Mouse (Mus musculus): ENCODE measurements at regions not wholly inside any gene's neighbourhood (a gene's known extent, or its start where the extent isn't known, plus 50 kb on each side); places are given as distances from the start of the nearest gene placed in this dataset.
"Not testable (repeated sequence)": the region's sequence is repeated elsewhere in the genome, so short reads cannot be mapped to it uniquely, and the experiment has no call there.

- DNase-seq: peak; percentile 17 to 35
Observed at GRCm38 (mm10) chr3:21633600-21634221, 442.7 kb upstream of the Tbl1xr1 start.

GRCm38 (mm10) chr3:21634675-21635204 lies 441.7 kb upstream of the Tbl1xr1 start:
- no peak for DNase-seq

GRCm38 (mm10) chr3:21638886-21639285 lies 437.6 kb upstream of the Tbl1xr1 start:
- no peak for DNase-seq

GRCm38 (mm10) chr3:21639576-21639975 lies 436.9 kb upstream of the Tbl1xr1 start:
- peak in 1 of 2 experiments; percentile 5 for DNase-seq

GRCm38 (mm10) chr3:21644086-21644485 lies 432.4 kb upstream of the Tbl1xr1 start:
- peak; percentile 19 to 38 for DNase-seq

GRCm38 (mm10) chr3:21645268-21645667 lies 431.2 kb upstream of the Tbl1xr1 start:
- no peak for DNase-seq

- no peak for DNase-seq
Observed at GRCm38 (mm10) chr3:21649885-21650469, 426.5 kb upstream of the Tbl1xr1 start.

GRCm38 (mm10) chr3:21655301-21655700 lies 421.2 kb upstream of the Tbl1xr1 start:
- no peak for DNase-seq

- no peak for DNase-seq
Observed at GRCm38 (mm10) chr3:21667349-21668143, 408.9 kb upstream of the Tbl1xr1 start.

GRCm38 (mm10) chr3:21671885-21672284 lies 404.6 kb upstream of the Tbl1xr1 start:
- no peak for DNase-seq

- DNase-seq: no peak
Observed at GRCm38 (mm10) chr3:21672492-21672891, 404.0 kb upstream of the Tbl1xr1 start.

GRCm38 (mm10) chr3:21673466-21673865 lies 403.0 kb upstream of the Tbl1xr1 start:
- no peak for DNase-seq

- DNase-seq: no peak
Observed at GRCm38 (mm10) chr3:21678265-21678664, 398.2 kb upstream of the Tbl1xr1 start.

GRCm38 (mm10) chr3:21678734-21679133 lies 397.7 kb upstream of the Tbl1xr1 start:
- no peak for DNase-seq

- not testable (repeated sequence) for DNase-seq
Observed at GRCm38 (mm10) chr3:21697980-21698672, 378.3 kb upstream of the Tbl1xr1 start.

GRCm38 (mm10) chr3:21699526-21699925 lies 376.9 kb upstream of the Tbl1xr1 start:
- DNase-seq: no peak

GRCm38 (mm10) chr3:21700326-21700725 lies 376.1 kb upstream of the Tbl1xr1 start:
- no peak for DNase-seq

- no peak for DNase-seq
Observed at GRCm38 (mm10) chr3:21726747-21727505, 349.5 kb upstream of the Tbl1xr1 start.

- no peak for DNase-seq
Observed at GRCm38 (mm10) chr3:21728019-21728418, 348.4 kb upstream of the Tbl1xr1 start.

GRCm38 (mm10) chr3:21729328-21729727 lies 347.1 kb upstream of the Tbl1xr1 start:
- no peak for DNase-seq

GRCm38 (mm10) chr3:21735688-21736087 lies 340.8 kb upstream of the Tbl1xr1 start:
- DNase-seq: not testable (repeated sequence)

- no peak for DNase-seq
Observed at GRCm38 (mm10) chr3:21739720-21740119, 336.7 kb upstream of the Tbl1xr1 start.
